Mouse (Mus musculus): ENCODE data around the gene Ccdc113. TPM values are rescaled to one million over a fixed set of nuclear protein-coding genes. Genes with fewer than 3 reads are reported as not detected.

The Ccdc113 gene
- not detected for polyA plus RNA-seq (2015; fragmentation: Illumina TruSeq; extraction: RNeasy Lipid Tissue Mini Kit (QIAGEN cat#74804); ENCODE audit: insufficient read depth, low replicate concordance)

DNA sequence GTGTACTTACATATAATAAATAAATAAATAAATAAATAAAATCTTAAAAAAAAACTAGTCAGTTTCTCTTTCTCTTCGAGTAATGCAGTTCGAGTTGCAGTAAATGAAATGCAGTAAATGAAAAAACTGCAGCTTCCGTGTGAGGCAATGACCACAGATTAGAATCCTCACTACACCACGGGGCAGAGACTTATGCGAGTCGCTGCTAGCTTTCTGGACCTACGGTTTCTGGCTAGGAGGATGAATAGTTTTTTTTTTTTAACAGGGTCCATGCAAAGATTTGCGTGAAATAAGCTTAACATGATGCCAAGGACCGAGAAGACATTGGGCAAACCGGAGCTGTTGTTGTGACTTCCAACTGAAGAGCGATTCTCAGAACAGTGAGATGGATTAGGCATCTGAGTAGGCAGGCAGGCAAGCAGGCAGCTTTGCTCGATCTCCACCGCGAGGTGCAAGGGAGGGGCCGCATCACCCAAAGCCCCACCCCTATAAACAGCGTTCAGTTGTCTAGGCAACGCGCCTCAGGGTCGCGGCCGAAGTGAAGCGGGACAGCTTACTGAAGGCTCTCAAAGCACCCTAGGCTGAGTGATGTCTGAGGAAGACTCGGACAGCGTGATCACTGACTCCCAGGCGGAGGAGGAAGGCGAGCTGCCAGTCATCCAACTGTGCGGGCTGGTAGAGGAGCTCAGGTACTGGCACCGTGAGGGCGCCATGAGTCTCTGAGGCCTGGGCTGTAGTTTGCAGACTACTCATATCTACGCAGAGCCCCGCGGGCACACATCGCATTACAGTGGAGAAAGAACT, at the start of gene Ccdc113:
Gene Ccdc113 (plus strand): TSS at position 502 of the 804 bp plus-strand sequence.

DNA sequence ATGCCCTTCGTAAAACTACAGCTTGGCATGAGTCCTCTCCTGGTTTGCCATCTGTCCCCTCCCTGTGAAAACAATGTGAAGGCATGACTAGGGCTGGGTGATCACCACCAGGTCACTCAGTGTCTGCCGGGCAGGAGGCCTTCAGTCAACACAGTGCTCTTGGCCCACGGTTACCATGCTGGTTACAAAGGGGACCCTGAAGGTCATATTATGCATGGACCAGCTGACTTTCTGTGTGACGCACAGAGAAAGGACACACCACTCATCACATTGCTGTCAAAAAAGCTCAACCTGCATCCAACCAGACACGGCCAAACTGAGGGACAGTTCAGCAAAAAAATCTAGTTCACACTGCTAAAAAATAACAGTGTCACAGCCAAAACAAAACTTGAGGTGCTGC, 43.9 kb upstream of the Ccdc113 start, which contains the start of gene Csnk2a2:
Gene Csnk2a2 (minus strand): TSS at position 34 of the 400 bp plus-strand sequence.

DNA sequence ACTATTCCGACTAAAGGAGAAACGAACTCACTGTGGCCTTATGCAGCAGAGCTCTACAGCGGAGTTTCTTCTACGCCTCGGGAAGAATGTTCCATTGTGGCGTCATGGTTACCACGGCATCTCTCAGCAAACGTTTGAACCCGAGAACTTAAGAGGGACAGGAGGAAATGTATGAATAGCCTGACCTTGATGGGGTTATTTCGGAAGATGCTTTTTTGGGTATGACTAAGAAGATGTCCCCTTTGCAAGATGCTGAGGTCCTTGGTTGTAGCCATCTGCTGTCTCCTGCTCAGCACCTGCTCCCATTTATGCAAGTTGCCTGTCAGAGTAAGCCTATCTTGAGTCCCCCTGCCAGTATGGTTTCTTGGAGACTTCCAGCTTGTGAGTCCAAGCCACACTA, 42.4 kb downstream of the Ccdc113 start, which contains the start of gene Prss54:
Gene Prss54 (minus strand): TSS at position 101 of the 400 bp plus-strand sequence.

Other genes starting within 250 kb of the Ccdc113 start
- gene Cngb1, start 227.5 kb upstream of the Ccdc113 start, polyA plus RNA-seq (2015; fragmentation: Illumina TruSeq; extraction: RNeasy Lipid Tissue Mini Kit (QIAGEN cat#74804); ENCODE audit: insufficient read depth, low replicate concordance): 0.28 TPM
- gene Tepp, start 223.5 kb upstream of the Ccdc113 start, polyA plus RNA-seq (2015; fragmentation: Illumina TruSeq; extraction: RNeasy Lipid Tissue Mini Kit (QIAGEN cat#74804); ENCODE audit: insufficient read depth, low replicate concordance): 1.2 TPM
- 6.6 TPM for gene Zfp319, start 202.1 kb upstream of the Ccdc113 start, polyA plus RNA-seq (2015; fragmentation: Illumina TruSeq; extraction: RNeasy Lipid Tissue Mini Kit (QIAGEN cat#74804); ENCODE audit: insufficient read depth, low replicate concordance)
- 24.3 TPM for gene Usb1, start 201.8 kb upstream of the Ccdc113 start, polyA plus RNA-seq (2015; fragmentation: Illumina TruSeq; extraction: RNeasy Lipid Tissue Mini Kit (QIAGEN cat#74804); ENCODE audit: insufficient read depth, low replicate concordance)
- gene Mmp15, start 181.8 kb upstream of the Ccdc113 start, polyA plus RNA-seq (2015; fragmentation: Illumina TruSeq; extraction: RNeasy Lipid Tissue Mini Kit (QIAGEN cat#74804); ENCODE audit: insufficient read depth, low replicate concordance): 1.1 TPM
- gene Cfap20, start 99.2 kb upstream of the Ccdc113 start, polyA plus RNA-seq (2015; fragmentation: Illumina TruSeq; extraction: RNeasy Lipid Tissue Mini Kit (QIAGEN cat#74804); ENCODE audit: insufficient read depth, low replicate concordance): 46.9 TPM
- 111 TPM for gene Csnk2a2, start 44.0 kb upstream of the Ccdc113 start, polyA plus RNA-seq (2015; fragmentation: Illumina TruSeq; extraction: RNeasy Lipid Tissue Mini Kit (QIAGEN cat#74804); ENCODE audit: insufficient read depth, low replicate concordance)
- gene Prss54, start 42.3 kb downstream of the Ccdc113 start, polyA plus RNA-seq (2015; fragmentation: Illumina TruSeq; extraction: RNeasy Lipid Tissue Mini Kit (QIAGEN cat#74804); ENCODE audit: insufficient read depth, low replicate concordance): not detected
- gene Gins3, start 99.4 kb downstream of the Ccdc113 start, polyA plus RNA-seq (2015; fragmentation: Illumina TruSeq; extraction: RNeasy Lipid Tissue Mini Kit (QIAGEN cat#74804); ENCODE audit: insufficient read depth, low replicate concordance): 13.2 TPM
- 0.58 TPM for gene Ndrg4, start 142.9 kb downstream of the Ccdc113 start, polyA plus RNA-seq (2015; fragmentation: Illumina TruSeq; extraction: RNeasy Lipid Tissue Mini Kit (QIAGEN cat#74804); ENCODE audit: insufficient read depth, low replicate concordance)
- gene Setd6, start 181.8 kb downstream of the Ccdc113 start, polyA plus RNA-seq (2015; fragmentation: Illumina TruSeq; extraction: RNeasy Lipid Tissue Mini Kit (QIAGEN cat#74804); ENCODE audit: insufficient read depth, low replicate concordance): 46.1 TPM

Measured in spleen, adult 10 weeks (tissue).